Mouse (Mus musculus) midbrain, embryonic 11.5 days (tissue): ENCODE measurements around the gene Ssh1. TPM values are rescaled to one million over a fixed set of nuclear protein-coding genes. Genes with fewer than 3 reads are reported as not detected.

Experiments used
- ATAC-seq: fragments of 200-750 bp; cut with Nextera tagmentation; 2 replicates; pipeline ENCODE4 v1.8.0; 2017; ENCODE audit warnings: moderate TSS enrichment, moderate library complexity; ENCODE audit not compliant: low FRiP score
- DNase-seq: peaks from one replicate; pipeline ENCODE4 v3.0.0; 2015; ENCODE audit warnings: low spot score; ENCODE audit errors: missing footprints
- H3K27ac ChIP-seq: fragments of 300-500 bp; sonication (generic); 2 replicates; pipeline ENCODE4 v1.5.1; 2014; ENCODE audit warnings: low read depth, low read length
- H3K27me3 ChIP-seq: fragments of 300-500 bp; sonication (generic); 2 replicates; pipeline ENCODE4 v1.6.1; 2014; ENCODE audit warnings: mild to moderate bottlenecking, low read length, moderate library complexity, mixed read lengths; ENCODE audit not compliant: control insufficient read depth, insufficient read depth
- H3K36me3 ChIP-seq: fragments of 300-500 bp; sonication (generic); 2 replicates; pipeline ENCODE4 v1.6.1; 2014; ENCODE audit warnings: mild to moderate bottlenecking, low read length, moderate library complexity, mixed read lengths; ENCODE audit not compliant: control insufficient read depth, insufficient read depth
- H3K4me1 ChIP-seq: fragments of 300-500 bp; sonication (generic); 2 replicates; pipeline ENCODE4 v1.6.1; 2014; ENCODE audit warnings: low read length; ENCODE audit not compliant: control insufficient read depth, insufficient read depth
- H3K4me2 ChIP-seq: fragments of 300-500 bp; sonication (generic); 2 replicates; pipeline ENCODE4 v1.6.1; 2014; ENCODE audit warnings: mild to moderate bottlenecking, moderate library complexity
- H3K4me3 ChIP-seq: fragments of 300-500 bp; sonication (generic); 2 replicates; pipeline ENCODE4 v1.5.1; 2014; ENCODE audit warnings: low read depth, low read length
- H3K9ac ChIP-seq: fragments of 300-500 bp; sonication (generic); 2 replicates; pipeline ENCODE4 v1.6.1; 2014; ENCODE audit warnings: low read length
- H3K9me3 ChIP-seq: fragments of 300-500 bp; sonication (generic); 2 replicates; pipeline ENCODE4 v1.6.1; 2016; ENCODE audit warnings: low read length; ENCODE audit not compliant: control insufficient read depth
- WGBS: fragments of 180-500 bp; shearing (Covaris S2); extraction: QIAGEN DNeasy Blood & Tissue Kit; methylation state at CpG from one replicate; pipeline ENCODE4 v1.1.7; 2014; 5-methylcytosine and 5-hydroxymethylcytosine counted together
- polyA plus RNA-seq: library from polyadenylated mRNA; unstranded; fragments of >200 nt; fragmentation: Nextera tagmentation; extraction: Ambion mirVana; gene quantifications from 2 replicates; pipeline ENCODE4 v1.2.1, GENCODE M21; 2014

The Ssh1 gene
- polyA plus RNA-seq, 1 experiment from 2014 or later, result 18.8 TPM

GRCm38 (mm10) chr5:113986182-113986961, 7.3 kb downstream of the Ssh1 start:
- Histone ChIP-seq H3K27me3 (no peaks in the 10 kb centered on the region), H3K27ac (no peak overlapping the region), H3K4me1 (peaks cover 6% of the 10 kb centered on the region), H3K9me3 (no peaks in the 10 kb centered on the region), H3K36me3 (0 out of 2 replicates have a peak, but pooled peaks cover 2% of the 10 kb centered on the region), H3K4me3 (no peak overlapping the region), H3K9ac (no peak overlapping the region), H3K4me2 (no peak overlapping the region)
- 69% methylated on average over 9 of the region's 9 CpGs for WGBS
- DNase-seq (no peak), ATAC-seq (no peak)

- Histone ChIP-seq H3K9me3 (no peaks in the 10 kb centered on the region), H3K27me3 (no peaks in the 10 kb centered on the region), H3K27ac (no peak overlapping the region), H3K4me3 (no peak overlapping the region), H3K9ac (no peak overlapping the region), H3K4me2 (no peak overlapping the region), H3K4me1 (peaks cover 1% of the 10 kb centered on the region; the same call in 1 of the 2 replicates), H3K36me3 (0 out of 2 replicates have a peak, but pooled peaks cover 2% of the 10 kb centered on the region)
- ATAC-seq (no peak), DNase-seq (no peak)
- 68% methylated on average over 2 of the region's 2 CpGs for WGBS
These were observed 8.0 kb downstream of the Ssh1 start for GRCm38 (mm10) chr5:113985737-113986136.

GRCm38 (mm10) chr5:113984025-113984740, 9.5 kb downstream of the Ssh1 start:
- 91% methylated on average over 13 of the region's 13 CpGs for WGBS
- H3K4me1 ChIP-seq, result no peaks in the 10 kb centered on the region
- no peak overlapping the region for H3K4me3 ChIP-seq
- H3K9me3 ChIP-seq, result no peaks in the 10 kb centered on the region
- no peak for DNase-seq
- ATAC-seq, result no peak
- H3K36me3 ChIP-seq, result no peaks in the 10 kb centered on the region
- no peak overlapping the region for H3K9ac ChIP-seq
- H3K27ac ChIP-seq, result no peak overlapping the region
- no peaks in the 10 kb centered on the region for H3K27me3 ChIP-seq
- H3K4me2 ChIP-seq, result no peak overlapping the region

GRCm38 (mm10) chr5:113983541-113983940, 10.2 kb downstream of the Ssh1 start:
- H3K27ac ChIP-seq, result no peak overlapping the region
- no peaks in the 10 kb centered on the region for H3K27me3 ChIP-seq
- WGBS, result 80% methylated on average over 6 of the region's 6 CpGs
- no peak overlapping the region for H3K9ac ChIP-seq
- DNase-seq (no peak), ATAC-seq (no peak)
- H3K4me2 ChIP-seq, result no peak overlapping the region
- H3K4me3 ChIP-seq, result no peak overlapping the region
- H3K4me1 ChIP-seq, result no peaks in the 10 kb centered on the region
- no peaks in the 10 kb centered on the region for H3K36me3 ChIP-seq
- no peaks in the 10 kb centered on the region for H3K9me3 ChIP-seq

- no peaks in the 10 kb centered on the region for H3K36me3 ChIP-seq
- DNase-seq (no peak), ATAC-seq (no peak)
- H3K27ac ChIP-seq, result no peak overlapping the region
- no peak overlapping the region for H3K9ac ChIP-seq
- no peak overlapping the region for H3K4me3 ChIP-seq
- no peaks in the 10 kb centered on the region for H3K27me3 ChIP-seq
- H3K9me3 ChIP-seq, result no peaks in the 10 kb centered on the region
- H3K4me1 ChIP-seq, result no peaks in the 10 kb centered on the region
- H3K4me2 ChIP-seq, result no peak overlapping the region
- 83% methylated on average over 8 of the region's 8 CpGs for WGBS
These were observed 11.9 kb downstream of the Ssh1 start for GRCm38 (mm10) chr5:113981843-113982242.

- Histone ChIP-seq H3K4me1 (no peaks in the 10 kb centered on the region), H3K36me3 (no peaks in the 10 kb centered on the region), H3K27me3 (no peaks in the 10 kb centered on the region), H3K27ac (no peak overlapping the region), H3K9me3 (no peaks in the 10 kb centered on the region), H3K9ac (no peak overlapping the region), H3K4me3 (no peak overlapping the region), H3K4me2 (no peak overlapping the region)
- no peak for DNase-seq
- ATAC-seq, result no peak
- 91% methylated on average over 6 of the region's 6 CpGs for WGBS
These were observed 12.5 kb downstream of the Ssh1 start for GRCm38 (mm10) chr5:113981171-113981570.

- H3K27me3 ChIP-seq, result no peaks in the 10 kb centered on the region
- H3K4me3 ChIP-seq, result no peak overlapping the region
- no peaks in the 10 kb centered on the region for H3K9me3 ChIP-seq
- WGBS, result 90% methylated on average over 1 of the region's 1 CpGs
- H3K4me1 ChIP-seq, result no peaks in the 10 kb centered on the region
- DNase-seq (no peak), ATAC-seq (no peak)
- no peak overlapping the region for H3K4me2 ChIP-seq
- no peak overlapping the region for H3K9ac ChIP-seq
- H3K27ac ChIP-seq, result no peak overlapping the region
- no peaks in the 10 kb centered on the region for H3K36me3 ChIP-seq
These were observed 13.2 kb downstream of the Ssh1 start for GRCm38 (mm10) chr5:113980511-113980910.

GRCm38 (mm10) chr5:113977309-113977708, 16.4 kb downstream of the Ssh1 start:
- Histone ChIP-seq H3K4me1 (peaks cover 19% of the 10 kb centered on the region), H3K9ac (no peak overlapping the region), H3K27ac (no peak overlapping the region), H3K9me3 (no peaks in the 10 kb centered on the region), H3K36me3 (no peaks in the 10 kb centered on the region), H3K4me3 (no peak overlapping the region), H3K4me2 (no peak overlapping the region), H3K27me3 (no peaks in the 10 kb centered on the region)
- no peak for ATAC-seq
- DNase-seq, result no peak
- 86% methylated on average over 8 of the region's 8 CpGs for WGBS

GRCm38 (mm10) chr5:113976597-113976996, 17.1 kb downstream of the Ssh1 start:
- Histone ChIP-seq H3K4me3 (no peak overlapping the region), H3K36me3 (no peaks in the 10 kb centered on the region), H3K4me2 (no peak overlapping the region), H3K9me3 (no peaks in the 10 kb centered on the region), H3K9ac (no peak overlapping the region), H3K4me1 (peaks cover 19% of the 10 kb centered on the region), H3K27me3 (no peaks in the 10 kb centered on the region), H3K27ac (no peak overlapping the region)
- no peak for ATAC-seq
- no peak for DNase-seq
- WGBS, result 84% methylated on average over 8 of the region's 8 CpGs
